10 mouse cellular contexts compared by ENCODE assay signal in the genomic region with DNA sequence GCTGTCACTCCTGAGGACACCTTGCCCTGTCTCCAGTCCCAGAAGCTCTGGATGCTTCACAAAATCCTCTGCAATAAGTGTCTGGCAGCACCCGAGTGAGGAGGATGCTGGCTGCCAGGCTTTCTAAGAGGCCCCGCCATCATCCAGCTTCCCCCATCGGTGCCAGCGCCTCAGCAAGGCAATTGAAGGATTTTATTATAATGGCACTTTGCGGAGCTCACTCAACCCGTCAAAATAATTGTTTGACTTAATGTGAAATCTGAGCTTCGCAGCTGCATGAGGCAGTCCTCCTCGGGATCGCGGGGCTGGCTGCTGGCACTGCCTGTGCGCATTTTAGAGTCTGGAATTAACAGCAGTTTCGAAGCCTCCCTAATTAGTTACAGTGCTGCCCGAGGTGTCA.
DNase-seq lines count a peak whose midpoint lies in the region; ATAC-seq and TF ChIP-seq lines count a peak whose summit lies in the region.
"Had no signal": no experiment of that assay in that cellular context is flagged by ENCODE, and none has a peak within 500 bp of the region (broad histone marks: within the 10 kb centered on the region; RNA-seq: fewer than 3 reads in every experiment).

No protein-coding gene starts in this region.

- H3K9me3 ChIP-seq in forebrain, embryonic 14.5 days (replicated peaks; ENCODE audit: control insufficient read depth, low read length), result no peaks in the 10 kb centered on the region
- H3K9me3 ChIP-seq in midbrain, embryonic 16.5 days (replicated peaks; ENCODE audit: control insufficient read depth, low read length, poor library complexity, severe bottlenecking), result no peaks in the 10 kb centered on the region
- H3K9me3 ChIP-seq in heart, embryonic 12.5 days (replicated peaks), result peaks cover 9% of the 10 kb centered on the region; the same call in 1 of the 2 replicates
- no peaks in the 10 kb centered on the region for H3K9me3 ChIP-seq in stomach, postnatal 0 days (ENCODE audit: control insufficient read depth, low read length)

- peak; percentile 37 for DNase-seq in embryo, embryonic 11 days
- peak; percentile 91 for DNase-seq in forebrain, embryonic 14.5 days (ENCODE audit: low spot score)
- DNase-seq in layer of hippocampus, adult 2 months (ENCODE audit: low spot score in 2 of 2), result peak; percentile 15 to 32
- no peak for DNase-seq in heart, adult 18-20 months
- DNase-seq in urinary bladder, adult 2 months (ENCODE audit: low spot score), result no peak
- DNase-seq in stomach, postnatal 0 days (ENCODE audit: low spot score), result no peak
- DNase-seq: cerebellum, adult 9-11 months had no signal

- H3K9ac ChIP-seq in forebrain, embryonic 14.5 days (ENCODE audit: low read length), result no peak overlapping the region
- H3K9ac ChIP-seq in midbrain, embryonic 16.5 days (ENCODE audit: low read depth, low read length), result no peak overlapping the region
- H3K9ac ChIP-seq in heart, embryonic 12.5 days, result no peak overlapping the region
- H3K9ac ChIP-seq in stomach, postnatal 0 days (ENCODE audit: low read length), result no peak overlapping the region

- H3K4me3 ChIP-seq in forebrain, embryonic 14.5 days (ENCODE audit: low read depth, low read length), result no peak overlapping the region
- H3K4me3 ChIP-seq in layer of hippocampus, adult 2 months, result peak overlapping the region; percentile 9; the same call in 1 of the 2 replicates
- H3K4me3 ChIP-seq in midbrain, embryonic 16.5 days (ENCODE audit: low read depth, low read length), result no peak overlapping the region
- H3K4me3 ChIP-seq in heart, embryonic 12.5 days, result no peak overlapping the region
- H3K4me3 ChIP-seq in stomach, postnatal 0 days (ENCODE audit: low read depth, low read length), result no peak overlapping the region

- 10% methylated on average over 13 of the region's 13 CpGs for whole genome bisulfite sequencing in forebrain, embryonic 14.5 days
- 20% methylated on average over 13 of the region's 13 CpGs for WGBS in midbrain, embryonic 16.5 days
- WGBS in heart, embryonic 12.5 days, result 61% methylated on average over 13 of the region's 13 CpGs
- 39% methylated on average over 13 of the region's 13 CpGs for WGBS in stomach, postnatal 0 days

- no peak overlapping the region for H3K27ac ChIP-seq in forebrain, embryonic 14.5 days (ENCODE audit: low read depth, low read length)
- no peak overlapping the region for H3K27ac ChIP-seq in layer of hippocampus, adult 2 months
- no peak overlapping the region for H3K27ac ChIP-seq in midbrain, embryonic 16.5 days (ENCODE audit: low read length)
- no peak overlapping the region for H3K27ac ChIP-seq in heart, embryonic 12.5 days (ENCODE audit: poor library complexity, severe bottlenecking)
- H3K27ac ChIP-seq in stomach, postnatal 0 days (replicated peaks), result no peak overlapping the region
- H3K27ac ChIP-seq: kidney, postnatal 0 days had no signal

- no peaks in the 10 kb centered on the region for H3K27me3 ChIP-seq in forebrain, embryonic 14.5 days (replicated peaks; ENCODE audit: control insufficient read depth, insufficient read depth, low read length)
- no peaks in the 10 kb centered on the region for H3K27me3 ChIP-seq in midbrain, embryonic 16.5 days (ENCODE audit: control insufficient read depth, insufficient read depth, low read depth, low read length)
- no peaks in the 10 kb centered on the region for H3K27me3 ChIP-seq in heart, embryonic 12.5 days (replicated peaks)
- no peaks in the 10 kb centered on the region for H3K27me3 ChIP-seq in stomach, postnatal 0 days (ENCODE audit: control insufficient read depth, insufficient read depth, low read length)

- no peaks in the 10 kb centered on the region for H3K36me3 ChIP-seq in forebrain, embryonic 14.5 days (ENCODE audit: control insufficient read depth, insufficient read depth, low read length)
- H3K36me3 ChIP-seq in midbrain, embryonic 16.5 days (ENCODE audit: control insufficient read depth, insufficient read depth, low read length), result no peaks in the 10 kb centered on the region
- no peaks in the 10 kb centered on the region for H3K36me3 ChIP-seq in heart, embryonic 12.5 days
- H3K36me3 ChIP-seq in stomach, postnatal 0 days (ENCODE audit: control insufficient read depth, insufficient read depth, low read length), result no peaks in the 10 kb centered on the region

- TF ChIP-seq CTCF in layer of hippocampus, adult 2 months (conservative IDR thresholded peaks at IDR 0.05), result no peak
- TF ChIP-seq CTCF in stomach, postnatal 0 days (IDR thresholded peaks at IDR 0.05; ENCODE audit: low read depth), result no peak

- H3K4me2 ChIP-seq in forebrain, embryonic 14.5 days (ENCODE audit: low read length), result peak overlapping the region; percentile 39
- peak overlapping the region; percentile 26 for H3K4me2 ChIP-seq in midbrain, embryonic 16.5 days (ENCODE audit: low read length)
- H3K4me2 ChIP-seq in heart, embryonic 12.5 days, result no peak overlapping the region
- no peak overlapping the region for H3K4me2 ChIP-seq in stomach, postnatal 0 days (replicated peaks; ENCODE audit: low read depth)

- TF ChIP-seq EP300 in stomach, postnatal 0 days (optimal IDR thresholded peaks at IDR 0.05), result no peak

- peaks cover 3% of the 10 kb centered on the region; the same call in 1 of the 2 replicates for H3K4me1 ChIP-seq in forebrain, embryonic 14.5 days (ENCODE audit: control insufficient read depth, insufficient read depth, low read length)
- H3K4me1 ChIP-seq in midbrain, embryonic 16.5 days (ENCODE audit: control insufficient read depth, insufficient read depth, low read length), result no peaks in the 10 kb centered on the region
- H3K4me1 ChIP-seq in heart, embryonic 12.5 days (replicated peaks), result no peaks in the 10 kb centered on the region
- H3K4me1 ChIP-seq in stomach, postnatal 0 days (replicated peaks; ENCODE audit: control insufficient read depth, insufficient read depth), result no peaks in the 10 kb centered on the region

- peak; percentile 86 for ATAC-seq in forebrain, embryonic 14.5 days
- no peak for ATAC-seq in midbrain, embryonic 16.5 days
- no peak for ATAC-seq in heart, embryonic 12.5 days (ENCODE audit: insufficient number of reproducible peaks, low FRiP score)
- no peak for ATAC-seq in stomach, postnatal 0 days (ENCODE audit: low FRiP score, low TSS enrichment)

Comparison
In these comparisons a context has a peak if more than half of its experiments do, and no peak if none do; other contexts are left out.
1. DNase-seq: peak in embryo, embryonic 11 days (single experiment), forebrain, embryonic 14.5 days (single experiment) and layer of hippocampus, adult 2 months (2 of 2); none in heart, adult 18-20 months (0 of 2), urinary bladder, adult 2 months (single experiment) and stomach, postnatal 0 days (single experiment).
2. H3K4me2 ChIP-seq: peak in forebrain, embryonic 14.5 days (single experiment) and midbrain, embryonic 16.5 days (single experiment); none in heart, embryonic 12.5 days (single experiment) and stomach, postnatal 0 days (single experiment).